Mouse (Mus musculus) cerebellum, adult 2 months (tissue): ENCODE data around the gene Hmga1.

Experiments used
- CTCF ChIP-seq: fragments of 200-500 bp; IDR thresholded peaks from 2 replicates; pipeline ENCODE4 v1.5.1; 2011; ENCODE audit warnings: low read depth, mild to moderate bottlenecking, control low read depth, low read length, moderate library complexity, borderline replicate concordance; ENCODE audit not compliant: insufficient read depth
- POLR2A ChIP-seq: fragments of 200-500 bp; IDR thresholded peaks from 2 replicates; pipeline ENCODE4 v1.6.1; 2011; ENCODE audit warnings: low read length, control low read depth, borderline replicate concordance; ENCODE audit not compliant: insufficient read depth

DNA sequence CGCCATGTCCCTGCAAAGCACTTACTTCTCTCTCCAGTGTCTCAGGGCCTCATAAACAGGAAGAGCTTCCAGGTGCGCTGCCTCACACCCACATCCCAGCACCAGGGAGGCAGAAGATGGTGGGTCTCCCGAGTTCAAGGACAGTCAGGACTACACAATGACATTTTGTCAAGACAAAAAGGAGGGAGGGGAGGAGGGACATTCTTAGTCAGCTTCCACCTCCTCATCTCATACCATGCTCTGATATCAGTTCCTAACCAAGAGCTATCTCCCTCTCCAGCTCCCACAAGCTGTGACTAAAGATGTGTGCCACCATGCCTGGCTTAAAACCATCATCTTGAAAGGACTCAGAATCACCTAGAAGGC lies 55.2 kb downstream of the Hmga1 start:
- no peak for TF ChIP-seq POLR2A
- no peak for TF ChIP-seq CTCF
